Mouse (Mus musculus): ENCODE data around the gene Exoc2.

Gene Exoc2

GRCm38 (mm10) chr13:30968311-30968710 lies 5.6 kb downstream of the Exoc2 start:
- DNase-seq = no peak

GRCm38 (mm10) chr13:30966507-30966911 lies 7.4 kb downstream of the Exoc2 start:
- DNase-seq = peak; percentile 89

- DNase-seq = no peak
Measured at GRCm38 (mm10) chr13:30961932-30962331, 12.0 kb downstream of the Exoc2 start.

- DNase-seq = no peak
Measured at GRCm38 (mm10) chr13:30960714-30961113, 13.2 kb downstream of the Exoc2 start.

GRCm38 (mm10) chr13:30953580-30953979 lies 20.3 kb downstream of the Exoc2 start:
- DNase-seq = no peak

- peak; percentile 31 for DNase-seq
Measured at GRCm38 (mm10) chr13:30952044-30952443, 21.8 kb downstream of the Exoc2 start.

GRCm38 (mm10) chr13:30949181-30949580 lies 24.7 kb downstream of the Exoc2 start:
- peak; percentile 53 for DNase-seq

- DNase-seq = peak; percentile 86
Measured at GRCm38 (mm10) chr13:30947540-30947939, 26.4 kb downstream of the Exoc2 start, which contains the start of gene Hus1b. Gene Hus1b, minus strand, starts transcription at chr13:30947759.

GRCm38 (mm10) chr13:30947129-30947528 lies 26.8 kb downstream of the Exoc2 start:
- peak; percentile 91 for DNase-seq

- peak; percentile 28 for DNase-seq
Measured at GRCm38 (mm10) chr13:30945788-30946187, 28.1 kb downstream of the Exoc2 start.

- peak; percentile 77 for DNase-seq
Measured at GRCm38 (mm10) chr13:30932972-30933371, 40.9 kb downstream of the Exoc2 start.

- DNase-seq = peak; percentile 72
Measured at GRCm38 (mm10) chr13:30931613-30932012, 42.3 kb downstream of the Exoc2 start.

- no peak for DNase-seq
Measured at GRCm38 (mm10) chr13:30929119-30929518, 44.8 kb downstream of the Exoc2 start.

GRCm38 (mm10) chr13:30924269-30924668 lies 49.6 kb downstream of the Exoc2 start:
- DNase-seq = peak; percentile 52

- DNase-seq = peak; percentile 1
Measured at GRCm38 (mm10) chr13:30921914-30922313, 52.0 kb downstream of the Exoc2 start.

GRCm38 (mm10) chr13:30913757-30914156 lies 60.1 kb downstream of the Exoc2 start:
- DNase-seq = peak; percentile 9

GRCm38 (mm10) chr13:30913028-30913427 lies 60.9 kb downstream of the Exoc2 start:
- DNase-seq = peak; percentile 58

GRCm38 (mm10) chr13:30911931-30912625 lies 61.8 kb downstream of the Exoc2 start:
- peak; percentile 48 for DNase-seq

- peak; percentile 66 for DNase-seq
Measured at GRCm38 (mm10) chr13:30910889-30911288, 63.0 kb downstream of the Exoc2 start.

GRCm38 (mm10) chr13:30902286-30902685 lies 71.6 kb downstream of the Exoc2 start:
- peak; percentile 46 for DNase-seq

- DNase-seq = peak; percentile 73
Measured at GRCm38 (mm10) chr13:30901387-30902041, 72.4 kb downstream of the Exoc2 start.

GRCm38 (mm10) chr13:30894015-30894634 lies 79.8 kb downstream of the Exoc2 start:
- peak; percentile 74 for DNase-seq

GRCm38 (mm10) chr13:30892315-30892714 lies 81.6 kb downstream of the Exoc2 start:
- DNase-seq = peak; percentile 51

GRCm38 (mm10) chr13:30891223-30891622 lies 82.7 kb downstream of the Exoc2 start:
- DNase-seq = peak; percentile 73
